Mouse (Mus musculus) heart, embryonic 15.5 days (tissue): ENCODE measurements around the gene Cttn. TPM values are rescaled to one million over a fixed set of nuclear protein-coding genes. Genes with fewer than 3 reads are reported as not detected.
A peak's percentile ranks its signal among the peaks of the same experiment; 100 is the strongest.

Experiments
- ATAC-seq: fragments of 200-750 bp; cut with Nextera tagmentation; replicated peaks from 2 replicates; pipeline ENCODE4 v1.8.0; 2017; ENCODE audit warnings: low read depth, moderate TSS enrichment; ENCODE audit not compliant: insufficient number of reproducible peaks, insufficient read depth, low FRiP score
- H3K27ac ChIP-seq: fragments of 300-500 bp; sonication (generic); 2 replicates; pipeline ENCODE4 v1.5.1; 2015; ENCODE audit warnings: mild to moderate bottlenecking, inconsistent platforms
- H3K27me3 ChIP-seq: fragments of 300-500 bp; sonication (generic); 2 replicates; pipeline ENCODE4 v1.6.1; 2015; ENCODE audit warnings: inconsistent platforms
- H3K36me3 ChIP-seq: fragments of 300-500 bp; sonication (generic); 2 replicates; pipeline ENCODE4 v1.6.1; 2015; ENCODE audit warnings: mild to moderate bottlenecking, inconsistent platforms
- H3K4me1 ChIP-seq: fragments of 300-500 bp; sonication (generic); replicated peaks from 2 replicates; pipeline ENCODE4 v1.6.1; 2015; ENCODE audit warnings: inconsistent platforms
- H3K4me2 ChIP-seq: fragments of 300-500 bp; sonication (generic); 2 replicates; pipeline ENCODE4 v1.6.1; 2015; ENCODE audit warnings: inconsistent platforms, mild to moderate bottlenecking, moderate library complexity
- H3K4me3 ChIP-seq: fragments of 300-500 bp; sonication (generic); 2 replicates; pipeline ENCODE4 v1.5.1; 2015; ENCODE audit warnings: mild to moderate bottlenecking, inconsistent platforms
- H3K9ac ChIP-seq: fragments of 300-500 bp; sonication (generic); 2 replicates; pipeline ENCODE4 v1.6.1; 2015; ENCODE audit warnings: mild to moderate bottlenecking, inconsistent platforms
- H3K9me3 ChIP-seq: fragments of 300-500 bp; sonication (generic); replicated peaks from 2 replicates; pipeline ENCODE4 v1.6.1; 2016; ENCODE audit warnings: inconsistent platforms
- WGBS: fragments of 180-500 bp; shearing (Covaris S2); methylation state at CpG from one replicate; pipeline ENCODE4 v1.1.7; 2015; ENCODE audit warnings: mixed read lengths; 5-methylcytosine and 5-hydroxymethylcytosine counted together
- polyA plus RNA-seq: library from polyadenylated mRNA; unstranded; fragments of >200 nt; fragmentation: Nextera tagmentation; extraction: Ambion mirVana; gene quantifications from 2 replicates; pipeline ENCODE4 v1.2.1, GENCODE M21; 2015

Cttn gene
- polyA plus RNA-seq, 1 experiment from 2014 or later = 109 TPM

GRCm38 (mm10) chr7:144417644-144418343 is 53.0 kb downstream of the Cttn start:
- Histone ChIP-seq H3K36me3 (no peaks in the 10 kb centered on the region), H3K27me3 (peaks cover 7% of the 10 kb centered on the region), H3K9me3 (no peaks in the 10 kb centered on the region), H3K27ac (no peak overlapping the region), H3K4me2 (peak overlapping the region; percentile 34; the same call in 1 of the 2 replicates), H3K9ac (no peak overlapping the region), H3K4me1 (peaks cover 8% of the 10 kb centered on the region), H3K4me3 (no peak overlapping the region)
- no peak for ATAC-seq
- WGBS = 27% methylated on average over 16 of the region's 16 CpGs

- 57% methylated on average over 2 of the region's 2 CpGs for WGBS
Observed at GRCm38 (mm10) chr7:144417234-144417633, 53.6 kb downstream of the Cttn start.

GRCm38 (mm10) chr7:144415795-144416194 is 55.0 kb downstream of the Cttn start:
- peaks cover 8% of the 10 kb centered on the region for H3K4me1 ChIP-seq
- H3K27me3 ChIP-seq = peaks cover 7% of the 10 kb centered on the region
- H3K27ac ChIP-seq = no peak overlapping the region
- 69% methylated on average over 4 of the region's 4 CpGs for WGBS
- no peak overlapping the region for H3K4me3 ChIP-seq
- no peak for ATAC-seq
- no peaks in the 10 kb centered on the region for H3K36me3 ChIP-seq
- H3K4me2 ChIP-seq = no peak overlapping the region
- no peaks in the 10 kb centered on the region for H3K9me3 ChIP-seq
- H3K9ac ChIP-seq = no peak overlapping the region

More at GRCm38 (mm10) chr7:144417234-144417633, 53.6 kb downstream of the Cttn start:
- H3K9ac ChIP-seq = no peak overlapping the region
- H3K27me3 ChIP-seq = peaks cover 7% of the 10 kb centered on the region
- H3K36me3 ChIP-seq = no peaks in the 10 kb centered on the region
- no peak overlapping the region for H3K4me3 ChIP-seq
- no peak overlapping the region for H3K27ac ChIP-seq
- no peak overlapping the region for H3K4me2 ChIP-seq
- no peaks in the 10 kb centered on the region for H3K9me3 ChIP-seq
- ATAC-seq = no peak
- H3K4me1 ChIP-seq = peaks cover 8% of the 10 kb centered on the region

DNA sequence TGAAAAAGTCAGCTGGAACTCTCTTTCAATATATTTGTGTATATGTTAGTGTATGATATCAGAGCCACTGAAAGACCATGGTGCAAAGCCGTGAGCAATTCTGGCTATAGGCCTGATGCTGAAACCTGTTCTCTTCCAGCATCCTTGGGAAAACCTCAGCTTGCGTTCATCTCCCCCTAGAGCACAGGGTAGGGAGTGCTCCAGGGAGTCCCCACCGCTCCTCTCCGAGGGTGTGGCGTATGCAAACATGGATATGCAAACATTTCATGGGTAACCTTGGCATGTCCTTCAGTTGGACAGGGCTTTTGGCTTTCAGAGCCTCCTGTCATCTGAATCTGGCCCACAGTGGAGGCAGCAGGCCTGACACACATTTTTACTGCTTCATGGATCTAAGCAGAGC is 56.2 kb downstream of the Cttn start:
- H3K27ac ChIP-seq = no peak overlapping the region
- no peak for ATAC-seq
- no peak overlapping the region for H3K9ac ChIP-seq
- 76% methylated on average over 5 of the region's 5 CpGs for WGBS
- no peak overlapping the region for H3K4me3 ChIP-seq
- H3K27me3 ChIP-seq = peaks cover 13% of the 10 kb centered on the region
- H3K9me3 ChIP-seq = no peaks in the 10 kb centered on the region
- no peaks in the 10 kb centered on the region for H3K36me3 ChIP-seq
- H3K4me2 ChIP-seq = no peak overlapping the region
- H3K4me1 ChIP-seq = peaks cover 8% of the 10 kb centered on the region

- 72% methylated on average over 22 of the region's 22 CpGs for WGBS
- Histone ChIP-seq H3K36me3 (no peaks in the 10 kb centered on the region), H3K9me3 (no peaks in the 10 kb centered on the region), H3K9ac (no peak overlapping the region), H3K4me2 (no peak overlapping the region), H3K27ac (no peak overlapping the region), H3K4me3 (no peak overlapping the region), H3K4me1 (no peaks in the 10 kb centered on the region), H3K27me3 (peaks cover 17% of the 10 kb centered on the region)
- no peak for ATAC-seq
Observed at GRCm38 (mm10) chr7:144411967-144412906, 58.6 kb downstream of the Cttn start.

GRCm38 (mm10) chr7:144409682-144410081 is 61.1 kb downstream of the Cttn start:
- Histone ChIP-seq H3K4me1 (no peaks in the 10 kb centered on the region), H3K36me3 (no peaks in the 10 kb centered on the region), H3K4me3 (no peak overlapping the region), H3K9ac (no peak overlapping the region), H3K27ac (no peak overlapping the region), H3K27me3 (peaks cover 21% of the 10 kb centered on the region), H3K9me3 (no peaks in the 10 kb centered on the region), H3K4me2 (no peak overlapping the region)
- WGBS = 63% methylated on average over 18 of the region's 18 CpGs
- ATAC-seq = no peak

- Histone ChIP-seq H3K4me2 (no peak overlapping the region), H3K36me3 (no peaks in the 10 kb centered on the region), H3K27me3 (peaks cover 21% of the 10 kb centered on the region), H3K27ac (no peak overlapping the region), H3K9me3 (no peaks in the 10 kb centered on the region), H3K9ac (no peak overlapping the region), H3K4me1 (no peaks in the 10 kb centered on the region), H3K4me3 (no peak overlapping the region)
- ATAC-seq = no peak
- WGBS = 76% methylated on average over 2 of the region's 2 CpGs
Observed at GRCm38 (mm10) chr7:144408464-144409000, 62.3 kb downstream of the Cttn start.

DNA sequence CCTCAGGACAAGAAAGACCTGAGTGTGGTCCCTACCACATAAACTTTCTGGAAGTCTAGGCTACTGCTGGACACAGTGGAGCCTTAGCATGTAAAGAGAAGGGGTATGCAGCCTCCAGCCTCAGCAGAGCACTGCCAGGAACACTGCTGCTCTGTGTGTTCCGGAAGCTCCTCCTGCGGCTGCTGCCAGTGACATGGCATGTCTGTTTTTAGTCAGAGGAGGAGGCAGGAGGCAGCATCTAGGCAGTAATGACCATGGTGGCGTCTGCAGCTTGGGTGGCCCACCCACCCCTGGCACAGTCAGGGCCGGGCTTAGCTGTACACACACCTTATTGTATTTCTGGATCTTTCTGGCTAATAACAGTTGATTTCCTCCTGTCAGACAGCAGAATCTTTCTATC is 63.1 kb downstream of the Cttn start:
- H3K27ac ChIP-seq = no peak overlapping the region
- no peak overlapping the region for H3K4me3 ChIP-seq
- H3K4me2 ChIP-seq = no peak overlapping the region
- H3K27me3 ChIP-seq = peaks cover 21% of the 10 kb centered on the region
- 27% methylated on average over 4 of the region's 4 CpGs for WGBS
- no peak overlapping the region for H3K9ac ChIP-seq
- no peaks in the 10 kb centered on the region for H3K36me3 ChIP-seq
- H3K4me1 ChIP-seq = no peaks in the 10 kb centered on the region
- H3K9me3 ChIP-seq = no peaks in the 10 kb centered on the region
- ATAC-seq = no peak

GRCm38 (mm10) chr7:144402492-144402891 is 68.3 kb downstream of the Cttn start:
- H3K4me1 ChIP-seq = no peaks in the 10 kb centered on the region
- H3K4me2 ChIP-seq = no peak overlapping the region
- no peak overlapping the region for H3K9ac ChIP-seq
- no peak for ATAC-seq
- no peak overlapping the region for H3K27ac ChIP-seq
- no peaks in the 10 kb centered on the region for H3K9me3 ChIP-seq
- no peaks in the 10 kb centered on the region for H3K36me3 ChIP-seq
- 0 out of 2 replicates have a peak, but pooled peaks cover 8% of the 10 kb centered on the region for H3K27me3 ChIP-seq
- H3K4me3 ChIP-seq = no peak overlapping the region
- WGBS = 72% methylated on average over 4 of the region's 4 CpGs

DNA sequence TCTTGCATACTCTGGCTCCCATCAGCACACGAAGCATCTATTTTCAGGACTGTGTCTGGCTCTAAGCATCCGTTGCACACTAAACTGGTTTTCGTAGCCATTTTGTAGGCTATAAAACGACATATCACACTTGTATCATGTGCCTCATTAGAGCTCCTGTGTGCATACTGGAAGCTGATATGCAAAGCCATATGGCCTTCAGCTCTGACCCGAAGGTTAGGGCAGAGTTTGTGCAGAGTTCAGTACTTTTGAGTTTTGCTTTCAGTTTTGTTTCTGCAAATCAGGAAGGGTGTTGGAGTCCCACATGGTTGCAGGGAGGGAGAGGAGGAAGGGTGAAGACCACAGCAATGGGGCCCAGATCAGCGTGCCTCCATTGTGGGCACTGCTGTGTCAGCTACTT is 79.1 kb downstream of the Cttn start:
- Histone ChIP-seq H3K9me3 (no peaks in the 10 kb centered on the region), H3K4me2 (no peak overlapping the region), H3K27me3 (no peaks in the 10 kb centered on the region), H3K4me3 (no peak overlapping the region), H3K27ac (no peak overlapping the region), H3K36me3 (no peaks in the 10 kb centered on the region), H3K4me1 (no peaks in the 10 kb centered on the region), H3K9ac (no peak overlapping the region)
- no peak for ATAC-seq
- 81% methylated on average over 6 of the region's 6 CpGs for WGBS

DNA sequence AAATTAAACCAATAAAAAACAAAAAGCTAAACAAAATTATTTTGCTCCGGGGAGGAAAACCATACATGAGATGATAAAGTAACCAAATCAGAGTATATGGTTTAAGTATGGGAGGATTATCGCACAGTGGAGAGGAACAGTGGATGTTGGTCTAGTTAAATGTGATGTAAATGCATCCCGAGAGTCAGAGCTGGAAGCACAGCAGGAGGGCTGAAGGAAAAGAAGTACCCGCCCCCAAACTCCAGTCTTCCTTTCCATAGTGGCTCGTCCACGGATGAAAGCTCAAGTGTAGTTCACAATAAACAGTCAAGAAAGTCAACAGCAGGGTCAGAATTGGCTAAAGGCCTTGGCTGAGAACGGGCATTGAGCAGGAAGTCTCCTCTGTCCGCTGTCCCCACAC is 80.1 kb downstream of the Cttn start:
- 69% methylated on average over 8 of the region's 8 CpGs for WGBS

More for the DNA sequence above, 80.1 kb downstream of the Cttn start:
- H3K9ac ChIP-seq = no peak overlapping the region
- H3K4me3 ChIP-seq = no peak overlapping the region
- H3K36me3 ChIP-seq = no peaks in the 10 kb centered on the region
- no peak overlapping the region for H3K4me2 ChIP-seq
- ATAC-seq = no peak
- H3K4me1 ChIP-seq = no peaks in the 10 kb centered on the region
- H3K27me3 ChIP-seq = no peaks in the 10 kb centered on the region
- no peak overlapping the region for H3K27ac ChIP-seq
- H3K9me3 ChIP-seq = no peaks in the 10 kb centered on the region
